Mouse (Mus musculus): ENCODE measurements at regions not wholly inside any gene's neighbourhood (a gene's known extent, or its start where the extent isn't known, plus 50 kb on each side); places are given as distances from the start of the nearest gene placed in this dataset.

DNA sequence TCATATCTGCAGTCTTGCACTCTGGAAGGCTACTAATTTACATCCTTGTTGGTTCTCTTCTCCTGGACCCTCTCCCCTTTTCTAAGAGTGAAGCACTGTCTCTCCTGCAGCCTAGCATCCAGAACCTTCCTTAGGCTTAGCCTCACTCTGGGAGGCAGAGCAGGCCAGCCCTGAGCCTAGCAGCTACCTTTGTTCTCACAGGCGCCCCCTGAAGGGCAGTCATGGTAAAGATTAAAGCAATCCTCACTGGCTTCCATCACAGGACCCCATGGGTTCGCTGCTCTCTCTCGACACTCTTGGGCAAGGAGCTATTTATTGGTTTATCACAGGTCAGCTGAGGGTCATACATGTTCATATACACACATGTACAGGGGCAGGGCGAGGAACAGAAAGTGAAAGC, 191.8 kb upstream of the Cadm1 start:
- no peaks in the 10 kb centered on the region for H3K27me3 ChIP-seq (ENCODE audit: control insufficient read depth, insufficient read depth, low read length)
- H3K27ac ChIP-seq = no peak overlapping the region
- WGBS = 58% methylated on average over 4 of the region's 4 CpGs
- H3K9ac ChIP-seq = no peak overlapping the region
- H3K4me1 ChIP-seq (replicated peaks; ENCODE audit: control insufficient read depth, insufficient read depth, low read length) = no peaks in the 10 kb centered on the region
- no peaks in the 10 kb centered on the region for H3K36me3 ChIP-seq (replicated peaks; ENCODE audit: control insufficient read depth, insufficient read depth)
- no peaks in the 10 kb centered on the region for H3K9me3 ChIP-seq (ENCODE audit: control insufficient read depth, low read length)
- no peak overlapping the region for H3K4me2 ChIP-seq (replicated peaks)
- DNase-seq (ENCODE audit: low spot score) (no peak), ATAC-seq (ENCODE audit: low FRiP score) (no peak)
- no peak overlapping the region for H3K4me3 ChIP-seq (replicated peaks; ENCODE audit: low read length)

DNA sequence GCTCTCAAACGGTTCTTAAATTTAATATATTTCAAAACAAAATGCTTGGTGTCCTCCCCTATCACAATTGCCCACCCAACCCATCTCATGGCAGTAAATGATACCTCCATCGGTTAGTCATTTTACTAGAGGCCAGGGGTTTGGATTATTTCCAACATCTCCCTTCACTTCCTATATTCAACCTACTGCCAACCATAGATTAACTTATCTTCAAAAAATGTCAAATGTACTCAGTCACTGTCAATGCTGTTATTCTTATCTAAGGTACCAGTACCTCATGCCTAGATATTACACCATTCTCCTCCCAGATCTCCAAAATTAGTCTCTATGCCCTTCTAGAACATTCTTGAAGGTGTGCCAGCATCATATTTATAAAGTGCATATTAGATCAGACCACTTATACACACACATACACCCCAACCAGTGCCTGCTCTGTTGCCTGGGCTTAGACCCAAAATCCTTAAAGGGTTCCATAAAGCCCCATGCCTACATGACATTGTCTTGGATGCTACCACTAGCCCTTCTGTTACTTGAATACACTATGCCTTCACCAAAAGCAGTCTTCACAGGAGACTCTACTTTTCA, 183.4 kb upstream of the Cadm1 start:
- no peaks in the 10 kb centered on the region for H3K4me1 ChIP-seq (replicated peaks; ENCODE audit: control insufficient read depth, insufficient read depth, low read length)
- H3K4me2 ChIP-seq (replicated peaks) = no peak overlapping the region
- no peak for ATAC-seq (ENCODE audit: low FRiP score)
- 92% methylated on average over 2 of the region's 2 CpGs for WGBS
- no peaks in the 10 kb centered on the region for H3K27me3 ChIP-seq (ENCODE audit: control insufficient read depth, insufficient read depth, low read length)
- H3K9ac ChIP-seq = no peak overlapping the region
- H3K4me3 ChIP-seq (replicated peaks; ENCODE audit: low read length) = no peak overlapping the region
- H3K27ac ChIP-seq = no peak overlapping the region
- no peaks in the 10 kb centered on the region for H3K36me3 ChIP-seq (replicated peaks; ENCODE audit: control insufficient read depth, insufficient read depth)
- no peak for DNase-seq (ENCODE audit: low spot score)
- H3K9me3 ChIP-seq (ENCODE audit: control insufficient read depth, low read length) = no peaks in the 10 kb centered on the region

DNA sequence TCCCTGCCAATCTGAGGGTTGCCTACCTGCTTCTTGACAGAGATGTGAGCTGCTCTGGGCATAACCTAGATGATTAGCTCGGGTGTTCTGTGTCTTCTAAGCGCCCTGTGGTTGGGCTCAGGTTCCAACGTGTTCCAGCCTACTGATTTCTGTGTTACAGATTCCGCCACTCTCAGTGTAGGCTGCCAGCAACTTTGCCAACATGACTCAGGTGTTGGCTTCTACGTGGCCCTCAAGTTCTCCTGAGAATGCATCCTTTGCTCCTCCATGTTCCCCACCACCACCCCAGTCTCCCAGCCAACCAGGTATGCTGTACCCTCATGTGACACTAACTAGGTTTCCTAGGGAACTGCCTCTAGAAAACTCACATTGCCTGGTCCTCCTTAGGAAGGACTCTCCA, 179.7 kb upstream of the Cadm1 start:
- Histone ChIP-seq H3K27me3 (ENCODE audit: control insufficient read depth, insufficient read depth, low read length) (no peaks in the 10 kb centered on the region), H3K4me3 (replicated peaks; ENCODE audit: low read length) (no peak overlapping the region), H3K9ac (no peak overlapping the region), H3K9me3 (ENCODE audit: control insufficient read depth, low read length) (no peaks in the 10 kb centered on the region), H3K4me2 (replicated peaks) (no peak overlapping the region), H3K36me3 (replicated peaks; ENCODE audit: control insufficient read depth, insufficient read depth) (no peaks in the 10 kb centered on the region), H3K4me1 (replicated peaks; ENCODE audit: control insufficient read depth, insufficient read depth, low read length) (peaks cover 9% of the 10 kb centered on the region), H3K27ac (no peak overlapping the region)
- ATAC-seq (ENCODE audit: low FRiP score) (no peak), DNase-seq (ENCODE audit: low spot score) (no peak)
- 76% methylated on average over 5 of the region's 5 CpGs for whole genome bisulfite sequencing

DNA sequence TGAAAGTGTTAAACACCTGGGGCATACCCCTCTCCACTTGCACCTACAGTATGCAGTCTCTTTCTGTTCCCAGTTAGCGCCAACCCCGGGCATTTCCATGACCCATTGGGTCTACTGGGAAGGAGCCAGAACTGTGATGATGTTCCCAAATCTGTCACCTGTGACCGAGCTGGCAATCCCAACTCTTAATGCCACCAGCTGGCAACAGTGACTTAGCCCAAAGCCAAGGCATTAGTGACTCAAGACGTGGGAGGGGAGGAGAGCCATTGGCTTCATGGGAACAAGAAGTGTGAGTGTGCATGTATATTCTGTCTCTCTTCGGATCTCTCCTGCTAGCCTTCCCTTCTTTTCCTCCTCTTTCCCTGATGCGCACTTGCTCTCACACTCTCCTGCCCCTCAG, 178.9 kb upstream of the Cadm1 start:
- 76% methylated on average over 6 of the region's 6 CpGs for WGBS

DNA sequence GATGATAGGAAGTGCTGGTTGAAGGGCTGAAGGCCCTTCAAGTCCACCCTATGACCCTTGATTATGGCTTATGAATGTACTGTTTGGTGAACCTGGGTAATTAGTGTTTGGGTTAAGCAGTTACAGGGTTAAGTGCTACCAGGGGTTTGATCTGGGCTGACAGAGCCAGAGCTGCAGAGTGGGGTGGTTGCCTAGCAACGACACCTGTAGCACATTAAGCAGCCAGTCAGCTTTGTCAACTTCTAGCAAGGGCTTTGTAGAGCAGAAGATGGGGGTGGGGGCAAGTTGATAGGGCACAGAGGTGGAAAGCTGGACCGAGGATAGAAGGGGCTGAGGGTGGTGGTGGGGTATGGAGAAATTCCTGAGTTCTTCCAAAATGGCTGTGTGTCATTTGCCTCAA, 177.0 kb upstream of the Cadm1 start:
- Histone ChIP-seq H3K4me1 (replicated peaks; ENCODE audit: control insufficient read depth, insufficient read depth, low read length) (peaks cover 13% of the 10 kb centered on the region), H3K9me3 (ENCODE audit: control insufficient read depth, low read length) (no peaks in the 10 kb centered on the region), H3K9ac (no peak overlapping the region), H3K27ac (no peak overlapping the region), H3K4me3 (replicated peaks; ENCODE audit: low read length) (no peak overlapping the region), H3K4me2 (replicated peaks) (no peak overlapping the region), H3K27me3 (ENCODE audit: control insufficient read depth, insufficient read depth, low read length) (no peaks in the 10 kb centered on the region), H3K36me3 (replicated peaks; ENCODE audit: control insufficient read depth, insufficient read depth) (no peaks in the 10 kb centered on the region)
- ATAC-seq (ENCODE audit: low FRiP score) (no peak), DNase-seq (ENCODE audit: low spot score) (no peak)
- 27% methylated on average over 2 of the region's 2 CpGs for WGBS

More for the DNA sequence above, 178.9 kb upstream of the Cadm1 start:
- Histone ChIP-seq H3K36me3 (replicated peaks; ENCODE audit: control insufficient read depth, insufficient read depth) (no peaks in the 10 kb centered on the region), H3K27ac (no peak overlapping the region), H3K4me3 (replicated peaks; ENCODE audit: low read length) (no peak overlapping the region), H3K9me3 (ENCODE audit: control insufficient read depth, low read length) (no peaks in the 10 kb centered on the region), H3K4me1 (replicated peaks; ENCODE audit: control insufficient read depth, insufficient read depth, low read length) (peaks cover 9% of the 10 kb centered on the region), H3K4me2 (replicated peaks) (no peak overlapping the region), H3K27me3 (ENCODE audit: control insufficient read depth, insufficient read depth, low read length) (no peaks in the 10 kb centered on the region), H3K9ac (no peak overlapping the region)
- ATAC-seq (ENCODE audit: low FRiP score) (no peak), DNase-seq (ENCODE audit: low spot score) (no peak)

DNA sequence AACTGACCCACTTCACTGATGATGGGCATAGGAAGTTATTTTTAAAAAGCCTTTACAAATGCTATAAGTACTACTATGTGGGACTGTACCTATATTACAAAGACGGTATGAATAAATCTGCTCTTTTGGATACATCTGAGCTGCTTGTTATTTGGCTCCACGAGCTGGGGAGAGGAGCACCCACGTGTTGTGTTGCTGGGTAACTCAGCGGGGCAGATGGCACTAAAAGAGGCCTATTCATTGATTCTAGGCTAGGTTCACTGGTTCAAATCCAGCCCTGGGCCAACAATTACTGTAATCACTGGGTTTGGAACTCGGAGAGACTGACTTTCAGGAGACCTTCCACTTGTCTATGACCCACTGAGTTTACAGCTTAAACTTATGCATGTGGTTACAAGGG, 176.0 kb upstream of the Cadm1 start:
- Histone ChIP-seq H3K36me3 (replicated peaks; ENCODE audit: control insufficient read depth, insufficient read depth) (no peaks in the 10 kb centered on the region), H3K9me3 (ENCODE audit: control insufficient read depth, low read length) (no peaks in the 10 kb centered on the region), H3K9ac (no peak overlapping the region), H3K4me1 (replicated peaks; ENCODE audit: control insufficient read depth, insufficient read depth, low read length) (peaks cover 14% of the 10 kb centered on the region), H3K27me3 (ENCODE audit: control insufficient read depth, insufficient read depth, low read length) (no peaks in the 10 kb centered on the region), H3K4me3 (replicated peaks; ENCODE audit: low read length) (no peak overlapping the region), H3K27ac (no peak overlapping the region), H3K4me2 (replicated peaks) (no peak overlapping the region)
- DNase-seq (ENCODE audit: low spot score) = no peak
- WGBS = 76% methylated on average over 5 of the region's 5 CpGs
- no peak for ATAC-seq (ENCODE audit: low FRiP score)

DNA sequence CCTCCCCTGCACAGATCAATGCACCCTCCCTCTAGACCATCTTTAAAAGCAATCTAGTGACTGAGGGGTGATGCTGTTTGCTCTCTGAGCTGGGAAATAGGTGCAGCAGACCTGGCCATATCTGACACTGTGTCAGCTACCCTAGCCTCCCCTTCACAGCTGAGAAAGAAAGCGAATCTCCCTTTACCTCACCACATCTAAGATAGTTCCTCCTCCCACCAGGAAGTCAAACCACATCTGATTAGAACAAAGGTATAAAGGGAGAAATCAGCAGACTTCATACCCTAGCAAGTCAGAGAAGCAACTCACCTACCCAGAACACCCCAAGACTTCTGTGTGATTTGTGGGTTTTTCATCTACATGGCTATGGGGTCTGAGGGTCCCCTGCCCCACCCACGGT, 175.6 kb upstream of the Cadm1 start:
- Histone ChIP-seq H3K4me3 (replicated peaks; ENCODE audit: low read length) (no peak overlapping the region), H3K4me2 (replicated peaks) (no peak overlapping the region), H3K9ac (no peak overlapping the region), H3K27me3 (ENCODE audit: control insufficient read depth, insufficient read depth, low read length) (no peaks in the 10 kb centered on the region), H3K9me3 (ENCODE audit: control insufficient read depth, low read length) (no peaks in the 10 kb centered on the region), H3K27ac (no peak overlapping the region), H3K4me1 (replicated peaks; ENCODE audit: control insufficient read depth, insufficient read depth, low read length) (peaks cover 14% of the 10 kb centered on the region), H3K36me3 (replicated peaks; ENCODE audit: control insufficient read depth, insufficient read depth) (no peaks in the 10 kb centered on the region)
- 80% methylated on average over 2 of the region's 2 CpGs for WGBS
- DNase-seq (ENCODE audit: low spot score) (no peak), ATAC-seq (ENCODE audit: low FRiP score) (no peak)

DNA sequence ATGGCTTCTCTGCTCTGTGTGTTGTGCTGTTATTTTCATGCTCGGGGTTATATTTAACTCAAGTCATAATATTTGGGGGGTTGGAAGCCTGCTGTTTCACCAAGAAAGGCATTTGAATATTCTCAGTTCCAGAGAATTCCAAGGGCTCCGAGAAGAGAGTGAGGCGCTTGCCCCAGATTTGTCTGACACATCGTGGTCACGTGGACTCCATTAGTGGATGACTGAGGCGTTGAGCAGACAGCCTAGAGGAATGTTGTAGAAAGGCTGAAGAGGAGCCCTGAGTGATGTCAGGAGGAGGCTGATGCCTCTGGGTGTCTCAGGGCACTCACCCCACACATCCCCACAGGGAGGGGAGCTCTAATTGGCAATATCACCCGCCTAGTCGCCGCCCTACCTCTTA, 175.1 kb upstream of the Cadm1 start:
- Histone ChIP-seq H3K36me3 (replicated peaks; ENCODE audit: control insufficient read depth, insufficient read depth) (no peaks in the 10 kb centered on the region), H3K9ac (no peak overlapping the region), H3K27me3 (ENCODE audit: control insufficient read depth, insufficient read depth, low read length) (no peaks in the 10 kb centered on the region; the same call in 1 of the 2 replicates), H3K4me3 (replicated peaks; ENCODE audit: low read length) (no peak overlapping the region), H3K4me1 (replicated peaks; ENCODE audit: control insufficient read depth, insufficient read depth, low read length) (peaks cover 14% of the 10 kb centered on the region), H3K4me2 (replicated peaks) (no peak overlapping the region), H3K27ac (no peak overlapping the region), H3K9me3 (ENCODE audit: control insufficient read depth, low read length) (no peaks in the 10 kb centered on the region)
- 84% methylated on average over 9 of the region's 9 CpGs for WGBS
- DNase-seq (ENCODE audit: low spot score) (no peak), ATAC-seq (ENCODE audit: low FRiP score) (no peak)

DNA sequence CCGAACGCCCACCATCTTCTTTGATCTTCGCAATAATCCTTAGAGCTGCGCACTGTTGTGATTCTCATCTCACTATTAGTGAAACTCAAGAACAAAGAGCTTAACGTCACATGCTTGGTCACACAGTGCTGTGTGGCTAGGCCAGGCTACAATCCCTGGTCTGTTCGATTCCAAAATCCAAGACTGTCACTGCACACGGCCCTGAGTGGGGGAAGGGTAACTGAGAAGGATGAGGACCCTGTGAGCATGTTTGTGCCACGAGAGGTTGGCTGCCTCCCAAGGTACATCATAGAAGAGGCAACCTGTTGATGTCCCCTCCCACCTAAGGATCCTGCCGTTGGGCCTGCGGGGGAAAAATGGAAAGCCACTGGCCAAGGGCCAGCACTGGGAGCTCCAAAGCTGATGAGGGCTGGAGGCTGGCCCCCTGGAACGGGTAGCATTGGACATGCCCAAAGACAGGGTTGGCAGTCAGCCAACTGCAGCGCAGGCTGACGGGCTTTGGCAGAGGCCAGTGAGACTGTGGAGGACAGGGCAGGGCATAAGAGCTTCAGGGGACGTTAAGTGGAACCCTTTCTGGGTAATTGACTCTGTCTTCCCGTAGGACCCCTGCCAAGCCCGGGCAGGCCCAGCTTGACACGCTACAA, 172.1 kb upstream of the Cadm1 start:
- DNase-seq (ENCODE audit: low spot score) (peak; percentile 75), ATAC-seq (ENCODE audit: low FRiP score) (peak; percentile 90; the same call in 1 of the 2 replicates)
- Histone ChIP-seq H3K4me3 (replicated peaks; ENCODE audit: low read length) (no peak overlapping the region), H3K36me3 (replicated peaks; ENCODE audit: control insufficient read depth, insufficient read depth) (no peaks in the 10 kb centered on the region), H3K4me2 (replicated peaks) (no peak overlapping the region), H3K27me3 (ENCODE audit: control insufficient read depth, insufficient read depth, low read length) (no peaks in the 10 kb centered on the region; the same call in 1 of the 2 replicates), H3K9ac (no peak overlapping the region), H3K4me1 (replicated peaks; ENCODE audit: control insufficient read depth, insufficient read depth, low read length) (peaks cover 16% of the 10 kb centered on the region), H3K27ac (no peak overlapping the region), H3K9me3 (ENCODE audit: control insufficient read depth, low read length) (no peaks in the 10 kb centered on the region)
- WGBS = 50% methylated on average over 17 of the region's 17 CpGs

DNA sequence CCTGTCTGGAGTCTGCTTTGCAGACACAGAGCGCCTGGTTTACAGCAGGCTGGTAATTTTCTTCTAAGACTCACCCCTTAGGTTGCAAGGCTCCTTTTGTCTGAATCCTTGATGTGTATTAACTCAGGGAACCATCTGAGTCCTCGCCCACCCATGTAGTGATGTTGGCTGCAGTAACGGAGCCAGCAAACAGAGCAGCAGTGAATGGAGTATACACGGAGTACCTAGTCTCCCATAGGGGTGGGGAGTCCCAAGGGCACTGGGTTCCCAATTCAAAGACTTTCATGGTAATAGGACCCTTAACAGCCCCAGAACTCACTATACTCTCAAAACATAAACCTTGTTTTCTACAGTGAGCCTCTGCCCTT, 171.6 kb upstream of the Cadm1 start:
- H3K4me2 ChIP-seq (replicated peaks) = no peak overlapping the region
- whole genome bisulfite sequencing = 53% methylated on average over 4 of the region's 4 CpGs
- H3K27ac ChIP-seq = no peak overlapping the region
- no peaks in the 10 kb centered on the region; the same call in 1 of the 2 replicates for H3K27me3 ChIP-seq (ENCODE audit: control insufficient read depth, insufficient read depth, low read length)
- H3K36me3 ChIP-seq (replicated peaks; ENCODE audit: control insufficient read depth, insufficient read depth) = no peaks in the 10 kb centered on the region
- no peaks in the 10 kb centered on the region for H3K9me3 ChIP-seq (ENCODE audit: control insufficient read depth, low read length)
- H3K9ac ChIP-seq = no peak overlapping the region
- no peak overlapping the region for H3K4me3 ChIP-seq (replicated peaks; ENCODE audit: low read length)
- no peak for DNase-seq (ENCODE audit: low spot score)
- ATAC-seq (ENCODE audit: low FRiP score) = no peak
- H3K4me1 ChIP-seq (replicated peaks; ENCODE audit: control insufficient read depth, insufficient read depth, low read length) = peaks cover 16% of the 10 kb centered on the region

Measured in hindbrain, embryonic 14.5 days (tissue).